Mouse (Mus musculus): ENCODE results near the gene Ccl9. TPM values are rescaled to one million over a fixed set of nuclear protein-coding genes. Genes with fewer than 3 reads are reported as not detected.

The Ccl9 gene
- total RNA-seq, 1 experiment = 0.18 TPM

DNA sequence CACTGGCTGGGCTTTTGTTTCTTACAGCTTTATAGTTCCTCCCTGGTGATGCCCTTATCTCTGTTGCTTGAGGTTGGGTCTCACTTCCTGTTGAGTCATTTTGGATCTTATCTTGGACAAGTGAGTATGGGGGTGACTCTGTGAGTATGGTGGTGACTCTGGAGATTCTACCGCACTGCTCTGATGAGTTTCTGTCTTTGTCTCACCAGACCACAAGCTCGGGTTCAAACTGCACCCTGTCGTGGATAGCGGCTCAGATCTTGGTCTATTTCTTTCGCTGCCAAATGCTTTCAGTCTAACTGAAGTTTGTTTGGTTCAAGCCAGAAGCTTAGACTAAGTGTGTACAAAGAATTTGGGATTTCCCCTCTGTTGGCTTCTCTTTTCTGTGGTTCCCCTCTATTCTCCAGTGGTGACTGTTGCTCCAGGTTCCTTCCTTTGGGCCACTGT is 28.2 kb downstream of the Ccl9 start:
- TF ChIP-seq CHD2 (IDR thresholded peaks at IDR 0.05; ENCODE audit: low read depth, low read length) = no peak
- TF ChIP-seq MAFK (IDR thresholded peaks at IDR 0.05; ENCODE audit: insufficient read depth, low read depth, low read length) = no peak
- TF ChIP-seq ZNF384 (IDR thresholded peaks at IDR 0.05; ENCODE audit: low read depth, low read length) = no peak
- TF ChIP-seq ZC3H11A (IDR thresholded peaks at IDR 0.05; ENCODE audit: borderline replicate concordance, low read depth, low read length) = no peak
- no peak for TF ChIP-seq HCFC1 (IDR thresholded peaks at IDR 0.05; ENCODE audit: borderline replicate concordance, insufficient read depth, low read length)
- no peak overlapping the region for H3K9ac ChIP-seq (ENCODE audit: insufficient read depth, low read depth, low read length, poor library complexity, severe bottlenecking)
- DNase-seq (ENCODE audit: low read depth, low spot score) = no peak
- in situ Hi-C loops (cut with MboI; ENCODE audit: low sequenced_read_pairs in 2 of 2, unreplicated experiment in 2 of 2) = loop anchor here in 1 of 2 experiments (25.0 kb wide), 1 partner anchor 187 kb away; the partner anchor contains the start of gene Wfdc21
- H3K36me3 ChIP-seq (ENCODE audit: control insufficient read depth, insufficient read depth, low read length, poor library complexity, severe bottlenecking) = no peaks in the 10 kb centered on the region
- no peak overlapping the region for H3K4me3 ChIP-seq (ENCODE audit: insufficient read depth in 1 of 2, low read depth in 1 of 2, low read length in 2 of 2, poor library complexity in 1 of 2, severe bottlenecking in 1 of 2)
- no peak overlapping the region for H3K27ac ChIP-seq (ENCODE audit: insufficient read depth, low read depth, low read length, poor library complexity, severe bottlenecking)
- H3K4me1 ChIP-seq (ENCODE audit: control insufficient read depth in 2 of 2, insufficient read depth in 2 of 2, low read length in 2 of 2, poor library complexity in 1 of 2) = no peaks in the 10 kb centered on the region
- H3K9me3 ChIP-seq (ENCODE audit: control insufficient read depth, insufficient read depth, low read depth, low read length) = no peaks in the 10 kb centered on the region

DNA sequence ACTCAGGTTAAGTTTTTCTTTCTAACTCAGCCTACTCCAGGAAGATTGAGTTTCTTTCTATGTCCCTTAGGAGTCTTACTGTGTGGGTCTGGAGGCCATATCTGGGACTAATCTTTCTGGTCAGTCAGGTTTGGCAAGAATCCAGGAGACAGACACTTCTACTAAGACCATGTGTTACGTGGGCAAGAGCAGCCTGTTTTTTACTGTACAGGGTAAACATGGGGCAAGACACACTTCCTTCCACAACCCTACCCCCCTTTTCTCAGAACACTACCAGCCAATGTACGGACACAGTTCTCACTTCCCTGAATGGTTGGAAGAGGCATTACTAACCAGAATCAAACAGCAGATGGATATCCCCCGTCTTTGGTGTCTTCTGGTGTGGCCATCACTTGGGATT is 34.2 kb downstream of the Ccl9 start:
- Histone ChIP-seq H3K9me3 (ENCODE audit: control insufficient read depth, insufficient read depth, low read depth, low read length) (no peaks in the 10 kb centered on the region), H3K36me3 (ENCODE audit: control insufficient read depth, insufficient read depth, low read length, poor library complexity, severe bottlenecking) (no peaks in the 10 kb centered on the region), H3K4me1 (ENCODE audit: control insufficient read depth in 2 of 2, insufficient read depth in 2 of 2, low read length in 2 of 2, poor library complexity in 1 of 2) (no peaks in the 10 kb centered on the region), H3K4me3 (ENCODE audit: insufficient read depth in 1 of 2, low read depth in 1 of 2, low read length in 2 of 2, poor library complexity in 1 of 2, severe bottlenecking in 1 of 2) (no peak overlapping the region), H3K9ac (ENCODE audit: insufficient read depth, low read depth, low read length, poor library complexity, severe bottlenecking) (no peak overlapping the region), H3K27ac (ENCODE audit: insufficient read depth, low read depth, low read length, poor library complexity, severe bottlenecking) (no peak overlapping the region)
- no peak for DNase-seq (ENCODE audit: low read depth, low spot score)
- TF ChIP-seq ZC3H11A (IDR thresholded peaks at IDR 0.05; ENCODE audit: borderline replicate concordance, low read depth, low read length) (no peak), CHD2 (IDR thresholded peaks at IDR 0.05; ENCODE audit: low read depth, low read length) (no peak), ZNF384 (IDR thresholded peaks at IDR 0.05; ENCODE audit: low read depth, low read length) (no peak), HCFC1 (IDR thresholded peaks at IDR 0.05; ENCODE audit: borderline replicate concordance, insufficient read depth, low read length) (no peak), MAFK (IDR thresholded peaks at IDR 0.05; ENCODE audit: insufficient read depth, low read depth, low read length) (no peak)
- in situ Hi-C loops (cut with MboI; ENCODE audit: low sequenced_read_pairs in 2 of 2, unreplicated experiment in 2 of 2) = no loop called here

DNA sequence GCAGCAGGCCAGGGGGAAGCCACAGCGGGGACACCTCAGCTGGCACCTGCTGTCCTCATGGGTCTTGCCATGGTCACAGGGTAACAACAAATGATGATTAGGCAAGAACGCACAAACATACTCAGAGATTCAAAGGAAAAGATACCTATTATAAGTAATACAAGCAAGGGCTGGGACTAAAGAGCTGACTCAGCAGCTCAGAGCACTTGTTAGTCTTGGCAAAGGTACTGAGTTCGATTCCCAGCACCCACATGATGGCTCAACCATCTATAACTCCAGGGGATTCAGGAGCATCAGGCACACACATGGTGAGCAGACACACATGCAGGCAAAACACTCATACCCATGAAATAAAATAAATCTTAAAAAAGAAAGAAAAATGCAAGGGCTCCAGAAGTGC is 37.0 kb downstream of the Ccl9 start:
- in situ Hi-C loops (cut with MboI; ENCODE audit: low sequenced_read_pairs in 2 of 2, unreplicated experiment in 2 of 2) = no loop called here
- H3K9me3 ChIP-seq (ENCODE audit: control insufficient read depth, insufficient read depth, low read depth, low read length) = no peaks in the 10 kb centered on the region
- no peak for DNase-seq (ENCODE audit: low read depth, low spot score)
- no peak overlapping the region for H3K27ac ChIP-seq (ENCODE audit: insufficient read depth, low read depth, low read length, poor library complexity, severe bottlenecking)
- H3K36me3 ChIP-seq (ENCODE audit: control insufficient read depth, insufficient read depth, low read length, poor library complexity, severe bottlenecking) = no peaks in the 10 kb centered on the region
- no peak overlapping the region for H3K4me3 ChIP-seq (ENCODE audit: insufficient read depth in 1 of 2, low read depth in 1 of 2, low read length in 2 of 2, poor library complexity in 1 of 2, severe bottlenecking in 1 of 2)
- TF ChIP-seq MAFK (IDR thresholded peaks at IDR 0.05; ENCODE audit: insufficient read depth, low read depth, low read length) (peak; percentile 66), CHD2 (IDR thresholded peaks at IDR 0.05; ENCODE audit: low read depth, low read length) (no peak), HCFC1 (IDR thresholded peaks at IDR 0.05; ENCODE audit: borderline replicate concordance, insufficient read depth, low read length) (no peak), ZNF384 (IDR thresholded peaks at IDR 0.05; ENCODE audit: low read depth, low read length) (no peak), ZC3H11A (IDR thresholded peaks at IDR 0.05; ENCODE audit: borderline replicate concordance, low read depth, low read length) (no peak)
- no peak overlapping the region for H3K9ac ChIP-seq (ENCODE audit: insufficient read depth, low read depth, low read length, poor library complexity, severe bottlenecking)
- no peaks in the 10 kb centered on the region for H3K4me1 ChIP-seq (ENCODE audit: control insufficient read depth in 2 of 2, insufficient read depth in 2 of 2, low read length in 2 of 2, poor library complexity in 1 of 2)

DNA sequence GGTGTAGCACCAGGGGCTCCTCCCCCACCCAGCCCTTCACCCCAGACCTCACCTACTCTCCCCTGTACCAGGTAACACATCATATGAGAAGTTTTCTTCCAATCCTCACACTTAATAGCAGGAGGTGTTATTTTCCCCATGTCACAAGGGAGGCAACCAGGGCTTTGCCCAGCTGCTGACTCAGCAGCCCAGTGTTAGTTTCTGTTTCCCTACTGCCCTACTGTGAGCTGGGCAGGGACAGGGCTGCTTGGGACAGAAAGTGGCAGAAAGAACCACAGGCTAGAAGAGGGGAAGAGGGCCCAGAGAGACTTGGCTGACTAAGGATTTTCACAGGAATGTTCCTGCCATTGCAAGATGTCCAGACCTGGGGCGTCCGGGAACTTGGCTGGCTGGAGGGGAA is 37.5 kb downstream of the Ccl9 start:
- H3K9me3 ChIP-seq (ENCODE audit: control insufficient read depth, insufficient read depth, low read depth, low read length) = no peaks in the 10 kb centered on the region
- no peak overlapping the region for H3K27ac ChIP-seq (ENCODE audit: insufficient read depth, low read depth, low read length, poor library complexity, severe bottlenecking)
- DNase-seq (ENCODE audit: low read depth, low spot score) = no peak
- H3K4me3 ChIP-seq (ENCODE audit: insufficient read depth in 1 of 2, low read depth in 1 of 2, low read length in 2 of 2, poor library complexity in 1 of 2, severe bottlenecking in 1 of 2) = no peak overlapping the region
- H3K9ac ChIP-seq (ENCODE audit: insufficient read depth, low read depth, low read length, poor library complexity, severe bottlenecking) = no peak overlapping the region
- in situ Hi-C loops (cut with MboI; ENCODE audit: low sequenced_read_pairs in 2 of 2, unreplicated experiment in 2 of 2) = no loop called here
- no peaks in the 10 kb centered on the region for H3K4me1 ChIP-seq (ENCODE audit: control insufficient read depth in 2 of 2, insufficient read depth in 2 of 2, low read length in 2 of 2, poor library complexity in 1 of 2)
- H3K36me3 ChIP-seq (ENCODE audit: control insufficient read depth, insufficient read depth, low read length, poor library complexity, severe bottlenecking) = no peaks in the 10 kb centered on the region
- TF ChIP-seq ZNF384 (IDR thresholded peaks at IDR 0.05; ENCODE audit: low read depth, low read length) (no peak), MAFK (IDR thresholded peaks at IDR 0.05; ENCODE audit: insufficient read depth, low read depth, low read length) (peak; percentile 76), ZC3H11A (IDR thresholded peaks at IDR 0.05; ENCODE audit: borderline replicate concordance, low read depth, low read length) (no peak)

Measured in ES-E14 (cell line).